Mouse (Mus musculus) fibroblast of lung, adult 2 months (primary cell): ENCODE results near the gene Ndufv1.
"Not testable (repeated sequence)": the region's sequence is repeated elsewhere in the genome, so short reads cannot be mapped to it uniquely, and the experiment has no call there.

Experiments used
- DNase-seq: peaks from one replicate; pipeline ENCODE4 v3.0.0-alpha.2; 2011; ENCODE audit warnings: low read depth

Ndufv1 gene

GRCm38 (mm10) chr19:4012432-4013022 is at the start of gene Ndufv1:
Gene Ndufv1 (minus strand): TSS chr19:4012806.
- peak; percentile 99 for DNase-seq

- no peak for DNase-seq
Measured at GRCm38 (mm10) chr19:4060899-4061465, 48.4 kb upstream of the Ndufv1 start.

DNA sequence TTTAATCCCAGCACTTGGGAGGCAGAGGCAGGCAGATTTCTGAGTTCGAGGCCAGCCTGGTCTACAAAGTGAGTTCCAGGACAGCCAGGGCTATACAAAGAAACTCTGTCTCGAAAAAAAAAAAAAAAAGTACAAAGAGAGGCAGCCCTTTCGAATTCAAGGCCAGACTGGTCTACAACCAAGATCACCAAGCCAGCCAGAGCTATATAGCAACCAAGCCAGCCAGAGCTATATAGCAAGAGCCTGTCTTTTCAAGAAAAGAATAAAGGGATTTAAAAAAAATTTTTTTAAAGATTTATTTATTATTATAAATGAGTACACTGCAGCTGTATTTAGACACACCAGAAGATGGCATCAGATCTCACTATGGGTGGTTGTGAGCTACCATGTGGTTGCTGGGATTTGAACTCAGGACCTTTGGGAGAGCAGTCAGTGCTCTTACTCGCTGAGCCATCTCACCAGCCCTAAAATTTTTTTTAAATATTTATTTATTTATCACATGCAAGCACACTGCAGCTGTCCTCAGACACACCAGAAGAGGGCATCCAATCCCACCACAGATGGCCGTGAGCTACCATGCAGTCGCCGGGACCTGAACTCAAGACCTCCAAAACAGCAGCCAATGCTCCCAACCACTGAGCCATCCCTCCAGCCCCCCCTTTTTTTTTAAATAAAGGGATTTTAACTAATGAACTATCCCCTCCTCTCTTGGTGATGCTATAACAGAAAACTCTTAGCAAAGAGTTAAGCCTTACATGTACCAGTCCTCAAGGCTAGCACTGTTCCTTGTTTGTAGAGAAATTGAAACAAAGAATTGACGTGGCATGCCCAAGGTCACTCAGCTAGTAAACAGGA is 47.7 kb upstream of the Ndufv1 start:
- DNase-seq = not testable (repeated sequence)

DNA sequence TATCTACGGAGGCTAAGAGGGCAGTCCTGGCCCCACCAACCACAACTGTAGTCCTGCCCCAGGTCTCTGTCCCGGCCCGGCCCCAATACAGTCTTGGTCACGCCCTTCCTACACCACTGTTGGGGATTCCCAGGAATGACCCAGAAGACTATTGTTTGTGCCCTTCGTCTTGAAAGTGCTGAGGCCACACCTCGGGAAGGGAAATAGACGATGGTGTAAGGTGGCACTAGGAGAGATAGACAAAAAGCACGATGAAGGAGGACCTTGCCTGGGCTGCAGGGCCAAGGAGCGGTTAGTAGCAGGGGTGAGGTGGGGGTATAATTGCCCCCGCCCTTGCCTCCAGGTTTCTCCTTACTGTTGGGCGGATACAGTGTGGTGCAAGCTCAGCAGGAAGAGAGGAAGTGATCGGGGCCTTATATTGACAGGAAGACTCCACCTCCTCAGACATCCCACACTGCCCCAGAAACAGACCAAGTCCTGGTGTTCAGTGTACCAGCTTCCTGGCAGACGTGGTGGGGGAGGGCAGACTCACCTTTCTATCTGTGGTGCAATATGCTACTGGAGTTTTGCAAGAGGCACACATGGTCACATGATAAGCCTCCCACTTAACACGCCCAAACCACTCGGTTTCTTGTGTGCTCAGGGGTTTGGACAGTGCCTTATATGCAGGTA is 46.6 kb upstream of the Ndufv1 start, which contains the start of gene Gstp3:
TSS of gene Gstp3 (minus strand) at position 501 of the 672 bp plus-strand sequence.
- DNase-seq = no peak

DNA sequence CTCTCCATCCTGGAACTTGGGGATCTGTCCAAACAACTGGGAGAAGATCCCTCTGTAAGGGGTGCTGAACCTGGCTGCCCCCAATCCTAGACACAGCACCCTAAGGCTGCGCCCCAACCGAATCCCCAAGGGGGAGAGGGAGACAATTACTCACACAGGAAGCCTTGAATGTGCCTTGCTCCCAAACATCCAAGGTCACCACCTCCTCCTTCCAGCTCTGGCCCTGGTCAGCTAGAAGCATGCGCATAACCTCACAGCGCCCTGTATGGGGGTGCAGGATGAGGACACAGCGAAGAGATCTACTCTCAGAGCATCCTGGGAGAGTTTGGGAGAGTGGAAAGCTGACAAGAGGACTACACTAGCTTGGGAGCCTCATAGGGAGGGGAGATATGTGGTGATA is 46.0 kb upstream of the Ndufv1 start:
- DNase-seq = no peak

DNA sequence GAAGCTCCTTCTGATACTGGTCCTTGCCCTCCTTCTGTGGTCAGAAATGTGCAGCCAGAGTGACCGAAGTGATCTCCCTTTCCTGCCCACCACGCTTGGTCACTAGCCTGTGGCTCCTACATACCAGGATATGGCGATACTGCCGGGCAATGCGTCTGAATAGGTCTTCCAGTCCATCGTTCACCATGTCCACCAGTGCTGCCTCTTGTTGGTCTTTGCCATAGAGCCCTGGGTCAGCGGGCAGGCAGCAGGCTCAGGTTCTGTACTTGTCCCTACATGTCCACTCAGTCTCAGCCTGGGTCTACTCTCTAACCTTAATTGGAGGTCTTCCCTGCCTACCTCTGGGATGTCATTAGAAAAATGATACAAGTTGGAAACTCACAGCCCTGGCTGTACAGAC is 45.4 kb upstream of the Ndufv1 start:
- DNase-seq = no peak

DNA sequence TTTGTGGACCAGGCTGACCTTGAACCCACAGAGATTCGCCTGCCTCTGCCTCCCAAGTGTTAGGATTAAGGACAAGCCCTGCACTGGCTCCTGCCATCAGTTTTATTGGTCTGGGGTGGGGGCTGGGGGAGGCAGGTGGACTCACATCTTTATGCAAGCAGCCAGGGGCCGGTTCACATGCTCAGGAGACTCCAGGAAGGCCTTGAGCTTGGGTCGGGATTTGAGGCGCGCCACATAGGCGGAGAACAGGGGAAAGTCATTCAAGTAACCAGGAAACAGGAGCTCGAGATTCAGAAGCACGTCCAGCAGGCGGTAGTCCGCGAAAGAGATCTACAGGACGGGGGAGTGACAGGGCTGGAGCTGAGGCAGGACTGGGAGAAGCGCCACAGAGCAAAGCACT is 44.8 kb upstream of the Ndufv1 start:
- no peak for DNase-seq

- no peak for DNase-seq
Measured at GRCm38 (mm10) chr19:4056727-4057126, 44.1 kb upstream of the Ndufv1 start.

DNA sequence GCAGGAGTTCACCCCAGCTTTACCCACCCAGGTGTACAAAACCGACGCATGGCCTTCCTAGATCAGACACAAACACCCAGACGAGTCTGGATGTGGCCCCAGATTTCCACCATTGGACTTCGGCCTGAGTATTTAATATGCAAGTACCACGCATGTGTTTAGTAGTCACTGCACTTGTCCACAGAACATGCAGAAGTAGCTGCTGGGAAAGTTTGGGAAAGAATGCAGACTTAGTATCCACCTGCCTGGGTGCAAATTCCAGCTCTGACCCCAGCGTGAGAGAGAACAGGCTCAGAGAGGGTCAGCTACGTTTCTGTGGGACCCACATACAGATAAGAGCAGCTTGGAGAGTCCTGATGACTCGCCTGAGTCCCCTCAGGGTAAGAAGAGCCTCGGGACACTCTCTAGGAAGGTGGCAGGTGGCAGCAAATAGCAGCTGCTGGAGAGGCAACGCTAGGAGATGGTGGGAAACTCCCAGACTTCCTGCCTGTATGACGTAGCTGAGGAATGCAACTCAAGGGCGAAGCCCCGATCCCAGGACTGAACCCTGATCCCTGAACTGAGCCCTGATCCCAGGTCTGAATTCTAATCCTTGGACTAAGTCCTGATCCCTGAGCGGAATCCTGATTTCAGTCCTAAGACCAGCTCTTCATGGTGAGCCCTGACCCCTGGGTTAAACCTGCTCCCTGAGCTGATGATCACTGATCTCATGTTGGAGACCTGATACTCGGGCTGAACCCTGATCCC is 43.5 kb upstream of the Ndufv1 start:
- DNase-seq = no peak

DNA sequence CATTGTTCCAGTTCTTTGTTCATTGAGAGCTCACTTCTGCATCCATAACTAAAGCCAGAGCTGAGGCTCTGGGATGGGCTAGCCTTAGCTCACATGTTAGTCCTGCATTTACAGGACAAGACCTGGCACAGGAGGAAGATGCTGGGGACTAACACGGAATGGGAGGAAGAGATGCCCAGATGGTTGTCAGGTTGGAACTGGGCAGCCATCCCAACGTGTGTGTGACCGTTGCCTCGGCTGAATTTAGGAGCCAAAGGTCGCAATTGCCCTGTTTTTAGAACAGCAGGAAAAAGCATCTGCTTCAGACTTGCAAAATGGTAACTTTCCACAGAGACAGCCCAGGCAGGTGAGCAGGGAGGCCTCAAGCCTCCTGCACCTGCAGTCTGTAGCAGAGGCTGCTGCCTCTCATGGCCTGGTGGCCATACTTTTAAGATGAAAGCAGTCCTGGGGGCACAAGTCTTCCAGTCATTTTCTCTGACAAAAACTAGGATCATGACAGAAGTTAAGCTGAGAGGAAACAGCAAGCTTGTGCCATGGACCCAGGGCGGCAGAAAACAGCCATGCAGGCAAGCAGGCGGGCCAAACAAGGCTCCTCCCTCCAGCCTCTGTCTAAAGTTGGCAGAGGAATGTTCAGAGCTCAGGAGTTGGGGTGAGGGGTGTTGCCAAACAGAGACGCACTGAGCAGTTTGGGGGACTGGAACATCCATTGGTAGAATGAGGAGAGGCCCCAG is 42.8 kb upstream of the Ndufv1 start:
- no peak for DNase-seq

GRCm38 (mm10) chr19:4054613-4055012 is 42.0 kb upstream of the Ndufv1 start:
- DNase-seq = no peak

GRCm38 (mm10) chr19:4052516-4053030 is 40.0 kb upstream of the Ndufv1 start:
- no peak for DNase-seq

DNA sequence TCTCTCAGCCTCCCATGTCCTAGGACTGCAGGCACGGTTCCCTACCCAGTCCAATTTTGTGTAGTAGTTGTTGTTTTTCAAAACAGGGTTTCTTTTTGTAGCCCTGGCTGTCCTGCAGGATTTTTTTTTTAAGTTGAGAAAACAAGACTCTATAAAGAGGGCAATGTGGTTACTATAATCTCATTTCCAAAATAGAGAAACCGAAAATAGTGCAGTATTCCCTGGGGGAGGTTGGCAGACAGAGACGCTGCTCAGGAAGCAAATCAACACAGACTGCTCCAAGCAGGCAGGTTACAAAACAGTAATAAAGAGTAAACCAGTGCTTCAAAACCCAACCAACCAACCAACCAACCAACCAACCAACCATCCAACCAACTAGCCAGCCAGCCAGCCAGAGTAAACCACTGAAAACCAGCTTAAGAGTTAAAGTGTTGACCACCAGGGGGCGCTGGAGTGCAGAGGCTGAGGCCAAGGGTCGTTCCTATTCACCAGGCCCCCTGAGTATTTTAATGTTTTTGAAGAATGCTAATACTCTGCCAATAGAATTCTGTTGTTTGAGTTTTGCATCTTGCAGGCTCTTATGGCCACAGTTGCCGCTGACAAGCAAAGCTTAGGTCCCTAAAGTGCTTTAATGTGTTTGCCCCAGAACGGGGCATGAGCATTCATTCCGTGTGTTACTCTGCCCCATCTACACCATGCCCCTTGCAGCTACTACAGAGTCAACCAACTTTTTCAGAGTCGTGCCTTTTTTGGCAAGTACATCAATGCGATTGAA is 39.3 kb upstream of the Ndufv1 start:
- DNase-seq = no peak

GRCm38 (mm10) chr19:4051016-4051415 is 38.4 kb upstream of the Ndufv1 start:
- no peak for DNase-seq

DNA sequence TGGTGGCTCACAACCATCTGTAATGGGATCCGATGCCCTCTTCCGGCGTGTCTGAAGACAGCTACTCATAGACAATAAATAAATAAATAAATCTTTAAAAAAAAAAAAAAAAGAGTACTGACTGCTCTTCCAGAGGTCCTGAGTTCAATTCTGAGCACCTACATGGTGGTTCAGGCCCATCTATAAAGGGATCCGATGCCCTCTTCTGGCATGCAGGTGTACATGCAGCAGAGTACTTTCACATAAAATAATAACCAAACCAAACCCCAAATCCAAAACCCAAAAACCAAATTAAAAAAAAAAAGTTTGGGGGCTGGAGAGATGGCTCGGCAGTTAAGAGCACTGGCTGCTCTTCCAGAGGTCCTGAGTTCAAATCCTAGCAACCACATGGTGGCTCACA is 36.5 kb upstream of the Ndufv1 start:
- not testable (repeated sequence) for DNase-seq

DNA sequence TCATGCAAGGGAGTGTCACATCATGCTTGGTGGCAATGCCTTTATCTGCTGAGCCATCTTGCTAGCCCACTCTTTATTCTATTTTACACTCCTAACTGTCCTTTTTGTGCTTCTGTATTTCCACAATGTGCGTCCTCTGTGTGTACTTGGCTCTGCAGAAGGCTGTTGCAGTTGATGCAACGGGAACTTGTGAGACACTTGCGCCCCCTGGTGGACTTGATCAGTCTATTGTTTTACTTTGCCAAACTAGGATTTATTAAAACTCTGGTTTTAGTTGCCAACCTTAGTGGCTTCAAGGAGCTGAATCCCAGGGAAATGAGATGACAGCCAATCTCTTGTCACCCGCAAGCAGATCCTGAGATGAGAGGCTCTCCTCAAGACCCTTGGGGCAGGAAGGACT is 35.3 kb upstream of the Ndufv1 start:
- no peak for DNase-seq

GRCm38 (mm10) chr19:4046866-4047254 is 34.3 kb upstream of the Ndufv1 start:
- no peak for DNase-seq

DNA sequence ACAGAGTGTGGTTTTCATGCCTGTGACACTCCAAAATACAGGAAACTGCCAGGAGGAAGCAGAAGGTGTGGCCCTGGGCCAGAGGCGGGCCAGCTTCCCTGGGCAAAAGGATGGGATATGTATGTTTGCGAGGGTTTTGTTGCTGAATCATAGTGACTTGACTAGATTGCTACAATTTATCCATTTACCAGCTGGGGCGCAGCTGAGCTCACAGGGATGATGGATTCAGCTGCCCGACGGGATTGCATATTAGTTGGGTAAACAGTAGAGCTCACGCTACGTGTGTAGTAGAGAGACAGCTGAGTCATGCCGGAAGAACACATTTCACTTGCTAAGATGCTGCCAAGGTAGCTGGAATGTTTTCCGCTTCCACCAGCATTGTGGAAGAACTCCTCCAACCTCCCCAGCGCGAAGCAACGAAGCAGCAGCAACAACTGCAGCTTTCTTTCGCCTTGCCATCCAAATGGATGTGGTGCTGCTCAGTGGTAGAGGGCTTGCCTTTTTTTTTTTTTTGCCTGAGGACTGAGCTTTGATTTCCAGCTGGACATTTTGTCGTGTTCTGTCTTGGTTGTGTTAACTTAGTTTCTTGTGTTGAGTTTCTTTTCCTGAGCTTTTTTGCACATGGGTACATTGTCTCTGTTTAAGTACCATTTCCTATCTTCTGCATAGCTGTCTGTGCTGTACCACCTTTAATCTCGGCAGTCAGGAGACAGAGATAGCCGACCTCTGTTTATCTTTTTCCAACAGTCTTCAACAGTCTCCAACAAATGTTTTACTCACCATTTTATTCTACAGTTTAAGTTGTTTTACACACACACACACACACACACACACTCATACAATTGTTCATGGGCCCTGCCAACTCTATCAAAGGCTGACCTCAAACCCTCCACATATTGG is 33.6 kb upstream of the Ndufv1 start, which contains the start of gene Gstp2:
TSS of gene Gstp2 (minus strand) at position 58 of the 900 bp plus-strand sequence.
- DNase-seq = peak; percentile 96

DNA sequence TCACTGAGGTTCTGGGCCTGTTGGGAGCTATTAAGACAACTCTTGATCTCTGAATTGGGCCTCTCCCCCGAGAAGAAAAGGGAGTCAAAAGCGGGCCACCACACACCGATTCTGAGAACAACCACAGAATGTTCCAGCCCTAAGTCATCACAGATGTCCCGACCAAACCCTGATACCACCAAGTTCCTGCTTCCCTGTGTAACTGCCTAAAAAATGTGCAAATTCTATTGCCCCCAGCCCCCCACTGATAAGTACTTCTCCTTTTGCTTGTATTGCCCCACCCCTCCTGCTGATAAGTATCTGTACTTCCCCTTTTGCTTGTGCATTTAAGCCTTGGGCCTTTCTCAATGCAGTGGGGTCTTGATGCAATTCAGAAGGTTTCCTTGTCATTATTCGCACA is 31.5 kb upstream of the Ndufv1 start:
- DNase-seq = not testable (repeated sequence)
